Comparison of ENCODE assay signal across 8 mouse cellular contexts in the genomic region with DNA sequence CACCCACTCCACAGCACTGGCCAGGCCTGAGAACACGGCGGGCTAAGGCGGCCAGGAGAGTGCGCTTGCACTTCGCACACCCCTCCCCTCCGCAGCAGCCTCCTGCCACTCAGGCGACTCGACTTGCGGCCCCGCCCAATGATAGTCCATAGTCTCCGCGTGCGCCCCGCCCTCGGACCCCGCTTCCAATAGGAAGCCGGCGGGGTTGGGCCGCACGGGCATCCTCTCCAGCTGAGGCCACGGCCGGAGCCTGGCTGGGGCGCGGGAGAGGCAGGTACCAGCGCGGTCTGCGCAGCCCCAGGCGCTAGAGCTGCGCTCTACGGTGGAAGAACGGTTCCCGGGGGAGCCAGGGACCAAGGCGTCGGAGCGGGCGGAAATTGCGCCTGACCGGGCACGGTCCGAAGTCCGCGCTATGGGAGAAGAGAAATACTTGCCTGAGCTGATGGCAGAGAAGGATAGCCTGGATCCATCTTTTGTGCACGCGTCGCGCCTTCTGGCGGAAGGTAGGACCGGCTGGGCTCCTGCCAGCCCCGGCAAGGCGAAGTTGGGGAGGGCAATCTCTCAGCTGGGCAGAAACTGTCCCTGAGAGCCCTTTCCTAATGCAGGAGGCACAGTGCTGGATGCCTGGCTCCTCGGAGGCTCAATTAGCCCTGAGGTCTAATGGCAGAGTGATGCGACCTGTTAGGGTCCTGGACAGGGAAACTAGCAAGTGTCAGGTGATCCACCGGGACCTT. TPM values are rescaled to one million over a fixed set of nuclear protein-coding genes. Genes with fewer than 3 reads are reported as not detected.
A peak's percentile ranks its signal among the peaks of the same experiment; 100 is the strongest.
DNase-seq lines count a peak whose midpoint lies in the region; ATAC-seq and TF ChIP-seq lines count a peak whose summit lies in the region.

TSS of gene Khdrbs2 (plus strand) at position 209 of the 734 bp plus-strand sequence.

- WGBS in intestine, postnatal 0 days = under 1% methylated on average over 52 of the region's 53 CpGs

- intact Hi-C loops in left cerebral cortex, postnatal 10 days (cut with DNase I) = loop anchor here (5.0 to 10.0 kb wide), 4 partner anchors 262 to 1470 kb away; no protein-coding TSS in a partner anchor

- no peaks in the 10 kb centered on the region for H3K9me3 ChIP-seq in intestine, postnatal 0 days (ENCODE audit: control insufficient read depth)

- peak within 1 kb of the TSS; percentile 39 for H3K4me3 ChIP-seq in intestine, postnatal 0 days (ENCODE audit: low read depth, low read length)

- H3K4me2 ChIP-seq in intestine, postnatal 0 days (replicated peaks; ENCODE audit: low read depth) = peak within 1 kb of the TSS; percentile 73

- no peak within 1 kb of the TSS for H3K9ac ChIP-seq in intestine, postnatal 0 days (ENCODE audit: low read depth, low read length)

- no peaks in the 10 kb centered on the region; the same call in 1 of the 2 replicates for H3K27me3 ChIP-seq in intestine, postnatal 0 days (replicated peaks; ENCODE audit: control insufficient read depth, insufficient read depth, low read length)

- no peaks in the 10 kb centered on the region; the same call in 1 of the 2 replicates for H3K4me1 ChIP-seq in intestine, postnatal 0 days (replicated peaks; ENCODE audit: control insufficient read depth, insufficient read depth, low read length)

- no peak within 1 kb of the TSS for H3K27ac ChIP-seq in intestine, postnatal 0 days (ENCODE audit: low read depth, low read length)

- no peaks in the 10 kb centered on the region for H3K36me3 ChIP-seq in intestine, postnatal 0 days (ENCODE audit: control insufficient read depth, insufficient read depth)

- peak; percentile 96 for ATAC-seq in intestine, postnatal 0 days

- DNase-seq in adrenal gland, postnatal 4 days (ENCODE audit: low spot score in 2 of 2) = peak; percentile 15 to 39
- DNase-seq in embryo, embryonic 11 days = peak; percentile 97
- peak; percentile 92 for DNase-seq in heart, adult 11 months
- peak; percentile 88 to 92 for DNase-seq in left cerebral cortex, postnatal 10 days (ENCODE audit: extremely low spot score in 1 of 2, low spot score in 2 of 2)
- peak; percentile 91 for DNase-seq in mesoderm, embryonic 11.5 days (ENCODE audit: low read depth, low spot score)
- DNase-seq in right cerebral cortex, postnatal 4 days = peak; percentile 88
- no peak for DNase-seq in T-cell, adult 2 months (ENCODE audit: low spot score)

- no peak for TF ChIP-seq CTCF in intestine, postnatal 0 days (IDR thresholded peaks at IDR 0.05; ENCODE audit: low read depth)

RNA-seq across cellular contexts. Expression of gene Khdrbs2, which starts in this region (rescaled TPM):
- 1 to 10 TPM; 1.0 to 1.8 TPM for total RNA-seq in adrenal gland, postnatal 4 days (2021)
- 1.6 and 1.9 TPM in 2 replicates for polyA plus RNA-seq in intestine, postnatal 0 days (2015; fragmentation: Nextera tagmentation; extraction: Ambion mirVana)
- 10 to 100 TPM; 14.1 to 15.2 TPM for total RNA-seq in left cerebral cortex, postnatal 10 days (2021)

Comparison
In these comparisons a context has a peak if more than half of its experiments do, and no peak if none do; other contexts are left out.
1. RNA of gene Khdrbs2 (total RNA-seq): 14.1 to 15.2 TPM in left cerebral cortex, postnatal 10 days; 1.0 to 1.8 TPM in adrenal gland, postnatal 4 days; every median in the first group is over 4 times any median in the second.